Mouse (Mus musculus) neural tube, embryonic 10.5 days (tissue): Measurements from ENCODE around the gene Dnah2.

Experiments
- DNase-seq: peaks from one replicate; pipeline ENCODE4 v3.0.0-alpha.2; 2017; ENCODE audit warnings: low spot score; ENCODE audit errors: extremely low spot score

The Dnah2 gene

DNA sequence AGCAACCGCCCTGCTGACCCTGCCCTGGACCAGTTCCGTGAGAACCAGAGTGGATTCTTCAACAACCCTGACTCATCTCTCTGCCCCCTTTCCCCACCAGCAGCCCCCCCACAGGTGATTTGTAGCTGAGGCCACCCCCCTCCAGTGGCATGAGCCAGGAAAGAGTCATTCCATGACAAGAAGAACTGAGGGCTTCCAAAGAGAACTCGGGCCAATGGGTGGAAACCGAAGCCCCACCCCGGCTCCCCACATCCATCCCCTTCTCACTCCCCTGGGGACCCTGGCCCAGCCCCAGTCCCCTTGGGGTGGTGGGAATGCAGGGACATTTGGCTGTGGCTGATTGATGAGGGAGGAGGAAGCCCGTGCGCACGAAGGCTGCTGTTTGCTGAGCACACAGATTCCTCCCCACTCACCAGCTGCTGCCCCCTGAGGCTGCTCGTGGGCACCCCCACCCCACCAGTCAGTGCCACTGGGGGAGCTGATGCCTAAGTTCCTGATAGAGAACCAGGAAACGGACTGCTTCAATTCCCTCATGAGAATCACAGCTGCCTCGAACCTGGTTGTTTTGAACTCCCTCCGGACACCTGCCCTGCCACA is at the start of gene Dnah2:
Gene Dnah2, minus strand, starts transcription at position 51 of the 597 bp plus-strand sequence.
- DNase-seq, result no peak

DNA sequence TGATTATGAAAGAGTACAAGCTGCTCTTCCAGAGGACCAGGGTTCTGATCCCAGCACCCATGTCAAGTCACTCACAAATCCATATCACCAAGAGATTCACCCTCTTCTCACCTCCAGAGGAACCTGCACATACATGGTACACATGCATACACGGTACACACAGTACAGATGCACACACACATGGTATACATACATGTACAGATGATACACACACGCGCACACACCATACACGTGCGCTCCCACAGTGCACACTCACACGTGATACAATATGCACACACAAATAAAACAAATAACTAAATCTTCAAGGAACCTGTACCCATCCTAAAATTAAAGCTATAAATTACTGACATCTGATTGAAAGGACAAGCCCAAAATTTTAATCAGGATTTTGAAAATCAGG is 45.9 kb upstream of the Dnah2 start:
- DNase-seq, result no peak

DNA sequence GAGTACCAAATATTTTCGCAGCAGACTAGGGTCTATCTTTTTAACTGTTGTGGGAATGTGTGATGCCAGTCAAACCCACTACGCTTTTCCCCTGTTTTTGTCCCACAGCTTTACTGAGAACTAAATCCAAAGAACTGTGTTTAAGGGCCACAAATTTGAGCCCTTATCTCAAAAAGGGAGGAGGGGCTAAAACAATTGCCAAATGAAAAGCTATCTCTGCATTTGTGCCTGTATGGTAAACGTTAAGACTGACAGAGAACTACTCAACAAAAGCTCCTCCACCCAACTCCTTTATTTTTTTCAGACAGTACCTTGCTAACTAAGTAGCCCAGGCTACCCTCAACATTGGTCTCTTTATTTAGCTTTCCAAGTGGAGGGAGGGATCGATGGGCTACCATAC is 43.9 kb upstream of the Dnah2 start:
- DNase-seq, result no peak

DNA sequence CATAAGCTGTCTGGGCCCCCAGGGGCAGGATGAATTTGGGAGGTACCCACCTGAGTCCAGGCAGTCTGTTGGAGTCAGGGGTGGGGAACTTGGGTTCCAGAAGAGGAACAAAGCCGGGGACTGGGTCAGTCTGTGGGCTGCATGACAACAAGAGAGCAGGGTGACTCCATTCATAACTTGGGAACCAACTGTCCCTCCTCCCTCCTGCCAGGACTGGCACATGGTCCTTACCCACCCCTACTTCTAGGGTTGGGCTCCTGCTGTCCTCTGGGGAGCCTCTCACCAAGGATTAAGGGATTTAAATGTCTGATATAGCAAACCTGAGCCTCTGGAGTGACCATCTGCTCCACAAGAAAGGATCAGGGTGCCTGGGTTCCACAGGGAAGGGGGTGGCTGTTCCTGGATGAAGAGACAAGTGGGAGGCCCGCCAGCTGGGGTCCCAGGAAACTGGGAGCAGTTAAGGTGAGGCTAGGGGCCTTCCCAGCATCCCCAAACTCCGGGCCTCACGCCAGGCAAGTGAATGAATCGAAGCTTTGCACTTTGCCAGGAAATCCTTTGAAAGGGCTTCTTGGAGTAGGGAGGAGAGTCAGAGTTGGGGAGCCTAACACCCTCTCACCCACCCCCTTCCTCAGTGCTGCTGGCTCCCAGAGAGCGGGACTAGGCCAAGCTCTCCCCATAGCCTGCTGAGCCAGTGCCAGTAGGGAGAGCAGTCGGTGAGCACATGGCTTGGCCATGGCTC is 43.2 kb upstream of the Dnah2 start:
- DNase-seq, result no peak

DNA sequence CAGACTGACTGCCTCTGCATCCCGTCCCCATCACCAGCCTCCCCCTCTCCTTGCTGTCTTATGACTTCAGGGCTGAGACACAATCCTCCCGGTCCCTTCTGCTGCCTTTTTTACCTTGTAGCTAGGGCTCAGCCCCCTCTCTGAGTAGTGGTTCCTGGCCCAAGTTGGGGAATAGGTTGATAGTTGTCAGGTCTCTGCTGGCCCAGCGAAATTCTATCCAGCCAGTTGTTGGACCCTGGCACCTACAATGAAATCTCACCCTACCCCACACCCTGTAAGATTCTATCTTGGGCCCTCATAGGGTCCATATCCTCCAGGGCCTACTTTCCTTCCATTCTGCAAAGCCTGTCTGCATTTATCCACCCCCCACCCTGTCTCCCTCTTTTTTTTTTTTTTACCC is 42.5 kb upstream of the Dnah2 start:
- DNase-seq, result no peak

DNA sequence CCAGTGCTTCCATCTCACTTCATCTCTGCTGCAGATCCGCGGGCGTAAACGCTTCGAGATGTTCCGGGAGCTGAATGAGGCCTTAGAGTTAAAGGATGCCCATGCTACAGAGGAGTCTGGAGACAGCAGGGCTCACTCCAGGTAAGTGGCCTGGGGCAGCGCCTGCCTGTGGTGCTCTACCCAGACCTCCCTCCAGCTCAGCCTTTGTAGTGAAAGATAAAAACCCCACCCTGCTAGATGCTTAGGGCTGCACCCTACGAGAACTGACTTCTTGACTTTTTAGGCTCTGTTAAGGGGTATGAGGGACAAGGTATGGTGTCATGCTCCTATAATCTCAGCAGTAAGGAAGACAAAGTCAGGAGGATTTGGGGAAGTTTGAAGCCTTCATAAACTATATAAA is 41.7 kb upstream of the Dnah2 start:
- no peak for DNase-seq

DNA sequence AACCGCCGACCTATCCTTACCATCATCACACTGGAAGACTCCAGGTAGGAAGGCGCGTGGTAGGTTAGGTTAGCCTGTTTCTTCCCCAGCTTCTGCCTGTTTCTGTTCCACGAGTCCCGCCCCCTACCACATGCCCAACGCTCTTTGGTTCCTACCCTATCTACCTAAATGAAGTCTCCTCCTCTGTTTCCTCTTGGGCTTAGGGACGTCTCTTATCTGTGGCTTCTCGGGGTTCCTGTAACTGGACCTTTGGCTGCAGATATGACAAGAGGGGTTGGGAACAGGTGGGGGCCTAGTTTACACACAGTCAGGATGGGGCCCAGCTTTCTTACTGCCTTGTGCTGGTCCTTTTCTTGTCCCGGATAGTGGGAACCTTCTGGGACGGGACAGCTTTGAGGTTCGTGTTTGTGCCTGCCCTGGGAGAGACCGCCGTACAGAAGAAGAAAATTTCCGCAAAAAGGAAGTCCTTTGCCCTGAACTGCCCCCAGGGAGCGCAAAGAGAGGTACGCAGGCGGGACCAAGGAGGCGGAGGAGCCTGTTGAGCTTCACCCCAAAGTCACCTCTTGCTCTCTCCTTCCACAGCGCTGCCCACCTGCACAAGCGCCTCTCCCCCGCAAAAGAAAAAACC is 40.4 kb upstream of the Dnah2 start:
- DNase-seq, result no peak

DNA sequence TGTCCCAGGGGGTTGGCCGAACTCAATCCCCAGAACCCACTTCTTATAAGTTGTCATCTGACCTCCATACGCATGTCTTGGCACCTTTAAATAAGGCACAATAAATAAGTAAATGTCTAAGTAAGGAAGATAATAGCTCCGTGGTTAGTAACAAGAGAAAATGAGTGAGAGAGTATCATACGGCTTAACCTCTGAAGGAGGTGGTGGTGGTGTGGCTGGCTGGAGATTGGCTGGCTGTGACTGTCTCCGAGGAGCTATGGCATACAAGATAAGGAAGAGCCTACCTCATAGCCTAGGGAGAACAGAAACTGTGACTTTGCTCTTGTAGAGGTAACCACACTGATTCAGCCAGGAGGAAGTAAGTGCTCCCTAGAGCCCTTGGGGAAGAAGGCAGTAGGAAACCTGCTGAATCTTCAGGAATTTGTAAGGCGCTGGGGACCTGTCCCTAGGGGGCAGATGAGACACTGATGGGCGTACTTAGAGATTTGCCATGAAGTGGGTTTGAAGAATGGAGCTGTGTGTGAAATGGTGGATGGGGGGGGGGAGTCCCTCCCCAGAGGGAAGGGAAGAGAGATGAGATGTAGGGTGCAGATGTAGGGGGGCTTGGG is 36.9 kb upstream of the Dnah2 start:
- no peak for DNase-seq

DNA sequence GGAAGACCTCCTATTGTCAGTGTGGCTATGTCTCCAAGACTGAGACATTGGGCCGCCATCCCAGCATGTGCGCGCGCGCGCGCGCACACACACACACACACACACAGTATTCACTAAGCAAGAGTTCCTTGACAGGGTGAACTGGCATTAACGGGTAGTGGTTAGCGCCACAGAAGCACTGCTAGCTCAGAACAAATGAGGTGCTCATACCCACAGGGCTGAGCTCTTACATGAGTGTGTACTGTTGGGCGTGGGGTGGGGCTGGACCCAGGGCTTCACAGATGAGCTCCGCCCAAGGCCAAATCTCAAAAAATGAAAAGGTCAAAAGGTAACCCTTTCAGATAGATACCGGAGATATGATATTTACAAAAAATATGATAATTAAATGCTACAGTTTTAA is 36.0 kb upstream of the Dnah2 start:
- DNase-seq, result no peak

DNA sequence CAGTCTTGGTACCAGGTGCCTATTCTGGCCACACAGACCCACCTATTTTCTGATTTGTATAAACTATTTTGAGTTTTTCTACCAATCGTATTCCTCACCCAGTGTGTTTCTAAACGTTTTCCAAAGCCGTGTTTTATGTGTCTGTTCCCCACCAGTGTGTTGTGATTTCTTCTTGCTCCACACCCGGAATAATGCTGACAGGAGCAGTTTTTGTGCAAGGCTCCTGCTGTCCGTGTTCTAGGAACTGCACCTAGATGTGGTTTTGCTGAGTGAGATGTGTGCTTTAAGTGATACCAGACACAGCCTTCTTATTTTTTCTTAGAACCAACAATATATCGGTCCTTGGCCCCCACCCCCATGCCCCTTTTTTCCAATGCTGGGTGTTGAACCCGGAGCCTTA is 35.1 kb upstream of the Dnah2 start:
- no peak for DNase-seq

DNA sequence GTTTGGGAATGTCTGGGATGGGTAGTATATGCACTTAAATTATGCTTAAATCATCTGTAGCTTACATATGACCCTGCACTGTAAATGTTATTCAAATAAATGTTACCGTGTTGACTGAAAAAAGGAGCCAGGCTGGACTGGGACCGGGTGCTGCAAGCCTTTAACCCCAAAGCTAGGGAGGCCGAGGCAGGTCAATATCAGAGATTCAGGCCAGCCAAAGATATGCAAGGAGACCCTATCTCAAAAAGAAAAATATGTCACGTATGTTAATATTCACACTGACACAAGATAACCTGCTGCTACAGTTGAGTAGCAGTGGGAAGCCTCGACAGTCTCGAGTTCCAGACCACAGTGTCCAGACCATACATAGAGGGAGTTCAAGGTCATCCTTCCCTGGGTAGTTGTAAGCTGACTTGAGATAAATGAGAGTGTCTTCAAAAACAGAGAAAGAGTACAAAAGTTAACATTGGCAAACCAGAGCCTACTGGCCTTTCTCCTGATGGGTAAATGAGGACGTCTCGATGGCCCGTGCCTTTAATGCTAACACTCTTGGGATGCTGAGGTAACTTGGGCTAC is 33.4 kb upstream of the Dnah2 start:
- no peak for DNase-seq

DNA sequence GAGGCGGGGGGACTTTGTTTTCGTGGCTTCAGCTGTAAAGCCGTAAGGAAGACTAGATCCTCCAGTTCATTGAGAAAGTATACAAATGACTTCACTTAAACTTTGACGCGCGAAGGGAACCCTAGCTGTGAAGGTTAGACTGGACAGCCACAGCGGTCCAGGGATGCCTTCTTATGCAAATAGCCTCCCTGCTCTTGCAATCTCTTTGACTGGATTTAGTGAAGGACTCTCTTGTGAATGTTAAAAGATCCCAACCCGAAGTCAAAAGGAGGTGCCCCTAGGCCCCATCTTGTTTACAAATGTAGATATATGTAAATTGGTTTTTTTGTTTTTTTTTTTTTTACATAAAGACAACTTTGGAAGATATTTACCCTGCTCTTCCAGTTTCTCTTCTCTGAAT is 32.9 kb upstream of the Dnah2 start:
- peak; percentile 34 for DNase-seq

DNA sequence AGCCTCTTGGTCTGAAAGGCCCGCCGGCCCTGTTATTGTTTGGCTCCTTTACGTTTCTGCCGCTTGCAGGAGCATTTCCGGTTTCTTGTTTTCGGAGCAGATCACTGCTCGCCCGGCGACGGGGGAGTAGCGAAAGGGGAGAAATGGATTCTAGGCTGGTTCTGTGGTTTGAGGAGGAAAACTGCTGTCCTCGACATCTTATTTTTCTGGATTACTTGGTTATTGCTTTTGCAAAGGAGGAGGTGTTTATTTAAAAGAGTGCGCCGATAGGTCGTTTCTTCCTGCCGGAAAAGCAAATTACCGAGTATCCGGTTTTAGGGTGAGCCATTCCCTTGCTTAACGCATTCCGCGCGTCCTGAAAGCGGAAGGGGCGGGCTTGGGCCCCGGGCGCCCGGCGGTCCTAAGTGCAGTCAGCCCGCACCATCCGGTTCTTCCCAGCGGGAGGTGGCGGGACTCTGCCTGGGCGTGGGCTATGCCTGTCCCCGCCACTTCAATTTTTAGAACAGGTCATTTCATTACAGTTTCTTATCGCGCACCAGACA is 32.3 kb upstream of the Dnah2 start:
- peak; percentile 91 for DNase-seq

DNA sequence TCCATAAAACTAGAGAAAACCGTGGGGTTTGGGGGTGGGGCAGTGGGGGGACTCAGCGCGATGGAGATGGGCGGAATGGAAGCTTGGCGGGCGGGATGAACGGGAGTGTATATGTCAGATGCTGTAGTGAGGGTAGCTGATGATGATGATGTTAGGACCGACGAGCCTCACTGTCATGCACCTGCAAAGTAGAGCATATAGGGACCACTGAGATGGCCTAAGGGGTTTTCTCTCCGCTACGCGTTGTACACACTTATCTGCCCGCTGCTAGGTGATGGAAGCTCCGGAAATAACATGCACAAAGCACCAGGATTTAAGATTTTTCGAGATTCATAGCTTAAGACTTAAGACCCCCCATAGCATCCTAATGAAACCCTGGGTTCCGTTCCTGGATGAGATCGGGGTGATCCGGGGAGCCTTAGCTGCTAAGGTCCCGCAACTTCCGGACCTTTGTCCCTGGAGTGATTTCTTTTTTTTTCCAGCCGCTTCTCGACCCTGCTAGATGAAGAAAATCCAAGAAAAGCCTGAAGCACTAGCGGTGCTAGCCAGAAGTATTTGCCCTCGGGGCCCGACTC is 31.7 kb upstream of the Dnah2 start:
- no peak for DNase-seq

DNA sequence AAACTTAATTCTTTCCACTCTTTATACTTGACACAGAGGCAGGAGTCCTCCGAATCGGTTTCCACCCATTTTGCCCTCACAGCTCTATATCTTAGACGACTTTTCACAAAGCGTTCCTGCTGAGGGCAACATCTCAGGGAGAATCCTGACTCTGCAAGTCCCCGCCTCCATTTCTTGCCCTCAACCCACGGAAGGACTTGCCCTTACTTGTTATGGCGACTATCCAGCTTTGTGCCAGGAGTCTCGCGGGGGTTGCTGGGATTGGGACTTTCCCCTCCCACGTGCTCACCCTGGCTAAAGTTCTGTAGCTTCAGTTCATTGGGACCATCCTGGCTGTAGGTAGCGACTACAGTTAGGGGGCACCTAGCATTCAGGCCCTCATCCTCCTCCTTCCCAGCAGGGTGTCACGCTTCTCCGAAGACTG is 31.2 kb upstream of the Dnah2 start, which contains the start of the genes Wrap53 and Trp53:
Gene Wrap53, minus strand, starts transcription at position 165 of the 424 bp plus-strand sequence.
Gene Trp53, plus strand, starts transcription at position 269 of the 424 bp plus-strand sequence.
- DNase-seq, result peak; percentile 84

DNA sequence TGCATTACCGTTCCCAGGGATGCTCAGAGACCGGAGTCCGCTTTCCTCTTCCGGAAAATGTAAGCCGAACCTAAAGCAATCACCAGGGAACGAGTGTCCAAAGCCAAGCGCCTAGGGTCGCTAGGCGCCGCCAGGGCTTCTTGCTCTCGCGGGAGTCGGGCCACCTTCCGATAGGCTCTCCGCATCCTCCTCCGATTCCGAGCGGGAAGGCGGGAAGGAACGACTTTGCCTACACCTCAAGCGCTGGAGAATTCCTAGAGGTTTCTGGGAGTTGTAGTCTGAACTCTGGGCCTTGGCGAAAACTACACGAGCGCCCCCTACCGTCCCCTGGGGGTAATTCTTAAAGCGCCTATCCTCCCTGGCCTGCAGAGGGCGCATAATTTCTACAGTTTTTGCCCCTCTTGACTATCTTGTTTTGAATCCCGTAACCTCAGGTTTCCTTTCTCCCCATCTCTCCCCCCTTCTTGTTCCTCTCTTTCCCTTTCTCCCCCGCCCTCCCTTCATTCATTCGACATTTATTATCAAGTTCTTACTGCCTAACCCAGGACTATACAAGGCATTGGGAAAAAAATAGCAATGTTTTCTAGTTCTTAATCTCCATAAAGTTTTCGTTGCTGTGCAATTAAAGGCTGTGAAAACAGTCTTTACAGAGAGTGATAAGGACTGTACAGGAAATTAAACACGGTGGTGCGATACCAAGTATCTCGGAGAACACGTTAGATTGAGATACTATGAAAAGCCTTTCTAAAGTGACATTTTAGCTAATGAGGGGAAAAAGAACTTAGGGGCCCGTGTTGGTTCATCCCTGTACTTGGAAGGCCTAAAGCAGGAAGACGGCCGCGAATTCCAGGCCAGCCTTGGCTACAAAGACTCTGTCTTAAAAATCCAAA is 30.5 kb upstream of the Dnah2 start:
- DNase-seq, result peak; percentile 98

DNA sequence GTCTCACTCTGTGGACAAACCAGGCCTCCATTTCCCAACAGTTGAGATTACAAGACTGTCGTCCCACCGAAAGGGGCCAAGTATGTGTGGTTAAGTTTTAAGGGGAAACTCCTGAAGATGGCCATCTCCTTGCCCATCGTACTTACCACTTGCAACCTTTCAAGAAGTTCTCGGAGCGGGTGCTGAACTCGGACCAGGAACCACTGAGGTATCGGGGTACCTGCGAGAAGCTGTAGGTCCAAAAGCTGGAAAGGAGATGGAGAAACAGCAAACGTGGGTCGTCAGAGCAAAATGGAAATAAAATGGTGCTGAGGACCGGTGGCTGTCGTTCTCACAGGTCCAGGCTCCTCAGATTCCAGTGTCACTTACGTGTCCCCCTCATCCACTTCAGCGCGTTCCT is 29.4 kb upstream of the Dnah2 start:
- DNase-seq, result no peak

DNA sequence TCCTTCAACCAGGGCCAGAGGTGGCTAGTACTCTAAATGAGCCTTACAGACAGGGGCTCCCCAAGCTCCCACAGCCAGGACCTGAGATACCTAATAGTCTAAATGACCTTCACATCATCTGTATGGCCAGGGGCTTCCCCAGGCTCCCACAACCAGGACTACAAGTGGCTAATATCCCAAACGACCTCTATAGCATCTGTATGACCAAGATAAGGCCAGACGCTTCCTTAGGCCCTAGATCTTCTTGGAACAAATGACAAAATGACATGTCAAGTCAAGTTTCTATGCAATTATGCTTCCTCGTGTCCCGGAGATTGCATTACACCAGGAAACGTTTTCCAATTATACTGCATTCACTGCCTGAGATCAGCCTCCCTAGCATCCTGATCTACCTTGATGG is 27.4 kb upstream of the Dnah2 start:
- DNase-seq, result no peak

DNA sequence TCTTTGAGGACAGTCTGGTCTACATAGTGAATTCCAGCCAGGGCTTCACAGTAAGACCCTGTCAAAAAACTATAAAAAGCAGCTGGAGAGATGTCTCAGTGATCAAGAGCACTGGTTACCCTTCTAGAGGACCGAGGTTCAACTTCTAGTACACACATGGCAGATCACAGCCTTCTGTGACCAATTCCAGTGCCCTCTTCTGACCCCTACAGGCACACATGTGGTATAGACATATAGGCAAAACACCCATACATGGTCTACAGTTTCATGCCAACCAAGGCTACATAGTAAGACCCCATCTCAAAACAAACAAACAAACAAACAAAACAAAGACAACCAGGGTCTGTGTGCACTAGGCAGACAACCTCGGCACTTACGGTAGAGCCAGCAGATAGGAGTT is 26.3 kb upstream of the Dnah2 start:
- DNase-seq, result no peak

DNA sequence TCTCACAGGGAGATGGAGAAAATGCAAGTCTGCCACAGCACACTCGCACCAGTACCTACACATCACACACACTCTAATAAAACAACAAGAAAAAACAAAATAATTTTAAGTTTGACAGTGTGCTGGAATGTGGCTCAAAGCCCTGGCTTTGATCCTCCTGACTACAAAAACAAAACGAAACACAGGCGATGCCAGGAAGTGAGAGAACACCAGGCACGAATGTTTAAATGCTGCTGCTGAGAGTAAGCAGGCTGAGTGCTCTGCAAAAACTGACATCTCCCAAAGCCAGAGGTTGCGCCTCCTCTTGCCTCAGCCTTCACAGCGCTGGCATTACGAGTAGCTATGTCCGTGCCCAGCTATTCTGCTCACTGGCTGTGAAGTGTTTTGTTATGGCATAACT is 16.2 kb upstream of the Dnah2 start:
- no peak for DNase-seq
